Mouse (Mus musculus) midbrain, postnatal 0 days (tissue): ENCODE data around the gene Dxo. TPM values are rescaled to one million over a fixed set of nuclear protein-coding genes. Genes with fewer than 3 reads are reported as not detected.

ENCODE experiments used
- ATAC-seq: fragments of 200-750 bp; cut with Nextera tagmentation; 2 replicates; pipeline ENCODE4 v1.8.0; 2017; ENCODE audit warnings: moderate number of reproducible peaks, mild to moderate bottlenecking, moderate TSS enrichment, moderate library complexity; ENCODE audit not compliant: low FRiP score
- DNase-seq: peaks from one replicate; pipeline ENCODE4 v3.0.0-alpha.2; 2015; ENCODE audit warnings: low spot score
- H3K27ac ChIP-seq: fragments of 300-500 bp; sonication (generic); 2 replicates; pipeline ENCODE4 v1.5.1; 2014; ENCODE audit warnings: low read depth, mild to moderate bottlenecking, low read length, mixed read lengths
- H3K27me3 ChIP-seq: fragments of 300-500 bp; sonication (generic); 2 replicates; pipeline ENCODE4 v1.6.1; 2014; ENCODE audit warnings: low read length, control low read depth, mixed read lengths; ENCODE audit not compliant: insufficient read depth
- H3K36me3 ChIP-seq: fragments of 300-500 bp; sonication (generic); 2 replicates; pipeline ENCODE4 v1.6.1; 2014; ENCODE audit warnings: low read length, control low read depth, mixed read lengths; ENCODE audit not compliant: insufficient read depth
- H3K4me1 ChIP-seq: fragments of 300-500 bp; sonication (generic); 2 replicates; pipeline ENCODE4 v1.6.1; 2014; ENCODE audit warnings: mild to moderate bottlenecking, control low read depth, antibody characterized with exemption, low read length, mixed read lengths; ENCODE audit not compliant: insufficient read depth
- H3K4me2 ChIP-seq: fragments of 300-500 bp; sonication (generic); 2 replicates; pipeline ENCODE4 v1.6.1; 2014; ENCODE audit warnings: low read depth, mild to moderate bottlenecking, low read length, mixed read lengths; ENCODE audit not compliant: poor library complexity, severe bottlenecking
- H3K4me3 ChIP-seq: fragments of 300-500 bp; sonication (generic); 2 replicates; pipeline ENCODE4 v1.5.1; 2014; ENCODE audit warnings: low read depth, mild to moderate bottlenecking, low read length, moderate library complexity
- H3K9ac ChIP-seq: fragments of 300-500 bp; sonication (generic); replicated peaks from 2 replicates; pipeline ENCODE4 v1.6.1; 2014; ENCODE audit warnings: mild to moderate bottlenecking, low read length, moderate library complexity, mixed read lengths; ENCODE audit not compliant: poor library complexity, severe bottlenecking
- H3K9me3 ChIP-seq: fragments of 300-500 bp; sonication (generic); 2 replicates; pipeline ENCODE4 v1.6.1; 2016; ENCODE audit warnings: low read length, control low read depth
- CTCF ChIP-seq: IDR thresholded peaks from 2 replicates; pipeline ENCODE4 v1.5.1; 2016; ENCODE audit warnings: antibody characterized with exemption, mild to moderate bottlenecking
- WGBS: fragments of 180-500 bp; shearing (Covaris S2); extraction: QIAGEN DNeasy Blood & Tissue Kit; methylation state at CpG from one replicate; pipeline ENCODE4 v1.1.7; 2014; 5-methylcytosine and 5-hydroxymethylcytosine counted together
- microRNA-seq: library from miRNA; unstranded; fragments of <30 nt; microRNA quantifications from one replicate; pipeline ENCODE4, GENCODE M21; 2016; ENCODE audit warnings: borderline number of aligned reads
- polyA plus RNA-seq: library from polyadenylated mRNA; unstranded; fragments of >200 nt; fragmentation: Nextera tagmentation; extraction: Ambion mirVana; gene quantifications from 2 replicates; pipeline ENCODE4 v1.2.1, GENCODE M21; 2015
- total RNA-seq: library from RNA; depleted of rRNA; stranded (reverse); fragments of >200 nt; gene quantifications from 2 replicates; pipeline ENCODE4 v1.2.3, GENCODE M21; 2014; rRNA removed

Dxo gene
- total and polyA plus RNA-seq, 2 experiments from 2014 or later: 40.7 to 56.4 TPM

DNA sequence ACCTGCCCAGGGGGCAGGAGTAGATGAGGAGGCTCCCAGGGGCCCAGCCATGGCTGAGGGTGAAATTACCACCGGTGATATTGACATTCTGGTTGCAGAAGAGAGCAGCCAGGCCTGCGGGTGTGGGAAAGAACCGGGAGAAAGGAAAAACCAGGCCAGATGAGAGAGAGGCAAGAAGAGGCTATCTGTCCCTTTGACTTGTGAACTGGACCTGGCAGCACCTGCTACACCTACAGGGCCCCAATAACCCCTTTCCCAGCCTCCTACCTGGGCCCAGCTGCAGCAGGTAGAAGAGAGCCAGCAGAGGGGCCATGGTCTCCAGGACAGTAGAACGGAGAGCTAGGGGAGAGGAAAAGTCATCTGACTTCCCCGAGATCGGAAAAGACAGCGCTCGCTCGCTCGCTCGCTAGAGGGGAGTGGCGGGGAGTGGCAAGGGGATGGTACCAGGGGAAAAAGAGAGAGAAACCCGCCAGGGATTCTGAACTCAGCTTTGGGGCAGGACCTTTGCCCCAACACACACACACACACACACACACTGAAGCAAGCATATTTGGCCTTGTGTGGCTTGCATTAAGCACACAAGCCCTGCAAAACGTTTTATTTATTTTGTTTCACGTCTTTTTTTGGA, 45.0 kb downstream of the Dxo start, which contains the start of gene Gm20547:
Gm20547 (minus strand) TSS at position 360 of the 628 bp plus-strand sequence.
- TF ChIP-seq CTCF: no peak
- DNase-seq (no peak), ATAC-seq (no peak)
- peak within 1 kb of the TSS; percentile 9; the same call in 1 of the 2 replicates for H3K4me2 ChIP-seq
- H3K36me3 ChIP-seq: no peaks in the 10 kb centered on the region
- H3K4me1 ChIP-seq: no peaks in the 10 kb centered on the region
- H3K27ac ChIP-seq: no peak within 1 kb of the TSS
- H3K9ac ChIP-seq: no peak within 1 kb of the TSS
- WGBS: 7% methylated on average over 15 of the region's 15 CpGs
- H3K4me3 ChIP-seq: no peak within 1 kb of the TSS
- H3K27me3 ChIP-seq: 0 out of 2 replicates have a peak, but pooled peaks cover 6% of the 10 kb centered on the region
- H3K9me3 ChIP-seq: no peaks in the 10 kb centered on the region

DNA sequence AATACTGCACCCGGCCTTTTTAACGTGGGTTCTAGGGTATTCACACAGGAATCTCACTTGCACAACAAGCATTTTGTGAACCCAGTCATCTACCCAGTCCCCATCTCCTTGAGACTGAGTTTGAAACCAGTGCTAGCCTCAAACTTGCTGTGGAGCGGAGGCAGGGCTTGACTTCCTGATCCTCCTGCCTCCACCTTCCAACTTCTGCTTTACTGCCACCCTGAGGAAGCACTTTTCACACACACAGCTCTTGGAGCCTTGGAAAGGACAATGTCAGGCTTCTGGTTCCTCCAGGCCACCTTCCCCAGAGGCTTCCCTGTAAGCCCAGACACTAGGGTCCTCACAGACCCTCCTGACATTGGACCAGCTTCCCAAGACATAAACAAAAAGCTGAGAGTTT, 46.5 kb downstream of the Dxo start:
- ATAC-seq (no peak), DNase-seq (no peak)
- WGBS: 65% methylated on average over 3 of the region's 3 CpGs
- TF ChIP-seq CTCF: no peak
- Histone ChIP-seq H3K4me2 (no peak overlapping the region), H3K4me3 (no peak overlapping the region), H3K9me3 (no peaks in the 10 kb centered on the region), H3K27ac (no peak overlapping the region), H3K9ac (no peak overlapping the region), H3K27me3 (0 out of 2 replicates have a peak, but pooled peaks cover 6% of the 10 kb centered on the region), H3K4me1 (no peaks in the 10 kb centered on the region), H3K36me3 (no peaks in the 10 kb centered on the region)

DNA sequence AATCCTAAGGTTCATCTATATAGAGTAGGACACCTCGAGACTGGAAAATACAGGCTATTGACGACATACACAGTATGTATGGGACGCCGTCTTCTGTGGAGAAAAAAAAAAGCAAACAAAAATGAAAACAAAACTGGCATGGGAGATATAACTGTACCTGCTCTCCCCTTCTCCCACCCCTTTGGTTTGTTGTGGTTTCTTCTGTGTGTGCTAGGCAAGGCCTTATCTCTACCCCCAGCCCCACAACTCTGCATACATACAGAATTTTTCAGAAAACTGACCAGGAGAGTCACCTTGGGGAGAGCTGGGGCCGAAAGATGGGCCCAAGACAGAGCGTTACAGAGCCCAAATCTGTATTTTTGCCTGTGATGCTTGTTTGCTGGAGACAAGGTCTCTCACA, 47.9 kb downstream of the Dxo start:
- Histone ChIP-seq H3K4me3 (no peak overlapping the region), H3K27ac (no peak overlapping the region), H3K9ac (no peak overlapping the region), H3K36me3 (no peaks in the 10 kb centered on the region), H3K27me3 (0 out of 2 replicates have a peak, but pooled peaks cover 6% of the 10 kb centered on the region), H3K4me1 (no peaks in the 10 kb centered on the region), H3K9me3 (no peaks in the 10 kb centered on the region), H3K4me2 (no peak overlapping the region)
- 87% methylated on average over 6 of the region's 6 CpGs for WGBS
- no peak for DNase-seq
- TF ChIP-seq CTCF: no peak
- no peak for ATAC-seq

DNA sequence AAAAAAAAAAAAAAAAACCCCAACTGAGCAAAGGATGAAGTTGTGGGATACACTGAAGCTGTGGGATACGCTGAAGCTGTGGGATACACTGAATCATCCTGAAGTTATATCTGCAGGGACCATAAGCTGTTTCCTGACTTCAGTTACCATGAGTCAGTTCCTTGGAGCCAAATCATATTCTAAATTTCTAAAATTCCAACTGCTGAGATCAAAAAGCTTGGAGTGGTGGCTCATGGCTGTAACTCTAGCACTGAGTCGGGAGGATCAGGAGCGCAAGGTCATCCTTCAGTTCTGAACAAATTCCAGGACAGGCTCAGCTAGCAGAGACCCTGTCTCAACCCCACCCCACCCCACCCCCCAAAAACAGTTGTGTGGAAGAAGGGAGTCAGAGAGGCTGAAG, 48.8 kb downstream of the Dxo start:
- Histone ChIP-seq H3K36me3 (no peaks in the 10 kb centered on the region), H3K4me3 (no peak overlapping the region), H3K9me3 (no peaks in the 10 kb centered on the region), H3K4me2 (no peak overlapping the region), H3K4me1 (no peaks in the 10 kb centered on the region), H3K9ac (no peak overlapping the region), H3K27ac (no peak overlapping the region), H3K27me3 (0 out of 2 replicates have a peak, but pooled peaks cover 6% of the 10 kb centered on the region)
- TF ChIP-seq CTCF: no peak
- DNase-seq (no peak), ATAC-seq (no peak)
- 85% methylated on average over 3 of the region's 3 CpGs for WGBS

DNA sequence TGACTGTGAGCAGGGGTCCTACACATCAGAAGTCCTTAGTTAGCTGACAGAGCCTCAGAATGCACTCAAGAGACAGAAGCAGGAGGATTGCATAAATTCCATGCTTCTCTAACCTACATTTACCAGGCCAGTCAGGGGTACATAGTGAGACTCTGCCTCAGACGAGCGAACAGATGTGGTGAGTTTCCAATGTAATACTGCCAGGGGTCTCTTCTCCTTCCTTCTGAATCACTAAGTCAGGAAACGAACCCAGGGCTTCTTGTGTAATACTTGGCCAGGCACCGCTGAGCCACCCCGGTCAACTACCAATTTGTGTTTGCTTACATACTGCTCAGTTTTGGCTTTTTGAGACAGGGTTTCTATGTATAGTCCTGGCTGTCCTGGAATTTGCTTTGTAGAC, 51.1 kb downstream of the Dxo start:
- DNase-seq: no peak
- TF ChIP-seq CTCF: no peak
- H3K4me3 ChIP-seq: no peak overlapping the region
- no peaks in the 10 kb centered on the region for H3K9me3 ChIP-seq
- H3K9ac ChIP-seq: no peak overlapping the region
- ATAC-seq: no peak
- no peaks in the 10 kb centered on the region for H3K27me3 ChIP-seq
- no peak overlapping the region for H3K27ac ChIP-seq
- no peaks in the 10 kb centered on the region for H3K36me3 ChIP-seq
- no peaks in the 10 kb centered on the region for H3K4me1 ChIP-seq
- WGBS: 90% methylated on average over 5 of the region's 5 CpGs
- H3K4me2 ChIP-seq: no peak overlapping the region

Small RNAs within 50 kb of the gene (microRNA-seq; reads per million reads assigned to microRNA genes)
- gene Mir6970 (not detected), gene Mir6971 (2.3 reads per million), gene Mir6972 (not detected)

Other genes with a start within 250 kb of the Dxo start
Only the 30 nearest of the 39 such genes appear.
- gene Egfl8, start 221.0 kb upstream of the Dxo start, total RNA-seq: 3.2 and 6.0 TPM in 2 replicates
- gene Egfl8, start 221.0 kb upstream of the Dxo start, polyA plus RNA-seq: 4.9 and 5.0 TPM in 2 replicates
- gene Ppt2, start 208.5 kb upstream of the Dxo start, total RNA-seq: 21.1 and 31.0 TPM in 2 replicates
- 18.0 and 20.8 TPM in 2 replicates for gene Ppt2, start 208.5 kb upstream of the Dxo start, polyA plus RNA-seq
- 9.1 and 15.1 TPM in 2 replicates for gene Prrt1, start 207.5 kb upstream of the Dxo start, total RNA-seq
- gene Prrt1, start 207.5 kb upstream of the Dxo start, polyA plus RNA-seq: 13.3 and 14.0 TPM in 2 replicates
- gene Fkbpl, start 192.3 kb upstream of the Dxo start, total RNA-seq: 6.2 and 7.2 TPM in 2 replicates
- 10.7 and 12.9 TPM in 2 replicates for gene Fkbpl, start 192.3 kb upstream of the Dxo start, polyA plus RNA-seq
- gene Atf6b, start 189.9 kb upstream of the Dxo start, total RNA-seq: 47.9 and 57.4 TPM in 2 replicates
- 83.0 and 86.0 TPM in 2 replicates for gene Atf6b, start 189.9 kb upstream of the Dxo start, polyA plus RNA-seq
- gene Tnxb, start 166.5 kb upstream of the Dxo start, total RNA-seq: 3.5 and 4.2 TPM in 2 replicates
- 0.26 and 0.30 TPM in 2 replicates for gene Tnxb, start 166.5 kb upstream of the Dxo start, polyA plus RNA-seq
- 1.2 and 1.5 TPM in 2 replicates for gene C4b, start 93.1 kb upstream of the Dxo start, total RNA-seq
- 0.67 and 0.76 TPM in 2 replicates for gene C4b, start 93.1 kb upstream of the Dxo start, polyA plus RNA-seq
- not detected in 2 replicates for gene Cyp21a1, start 32.5 kb upstream of the Dxo start, total RNA-seq
- not detected in 2 replicates for gene Cyp21a1, start 32.5 kb upstream of the Dxo start, polyA plus RNA-seq
- 25.8 and 30.4 TPM in 2 replicates for gene Stk19, start 74 bp upstream of the Dxo start, total RNA-seq
- 48.6 and 50.3 TPM in 2 replicates for gene Stk19, start 74 bp upstream of the Dxo start, polyA plus RNA-seq
- gene Skiv2l, start 13.2 kb downstream of the Dxo start, total RNA-seq: 81.5 and 98.8 TPM in 2 replicates
- 45.1 and 50.2 TPM in 2 replicates for gene Skiv2l, start 13.2 kb downstream of the Dxo start, polyA plus RNA-seq
- 33.1 and 35.1 TPM in 2 replicates for gene Nelfe, start 13.4 kb downstream of the Dxo start, total RNA-seq
- gene Nelfe, start 13.4 kb downstream of the Dxo start, polyA plus RNA-seq: 57.7 and 60.2 TPM in 2 replicates
- gene Cfb, start 25.5 kb downstream of the Dxo start, total RNA-seq: 0.09 TPM in 1 of 2 replicates, not detected in the other
- 1.0 and 1.9 TPM in 2 replicates for gene Cfb, start 25.5 kb downstream of the Dxo start, polyA plus RNA-seq
- 36.9 and 39.1 TPM in 2 replicates for gene Zbtb12, start 42.5 kb downstream of the Dxo start, total RNA-seq
- 7.0 and 8.1 TPM in 2 replicates for gene Zbtb12, start 42.5 kb downstream of the Dxo start, polyA plus RNA-seq
- gene Gm20547, start 45.0 kb downstream of the Dxo start, total RNA-seq: not detected in 2 replicates
- gene Gm20547, start 45.0 kb downstream of the Dxo start, polyA plus RNA-seq: 0.10 and 0.25 TPM in 2 replicates
- gene C2, start 61.2 kb downstream of the Dxo start, total RNA-seq: 2.9 and 3.1 TPM in 2 replicates
- gene C2, start 61.2 kb downstream of the Dxo start, polyA plus RNA-seq: 6.0 and 7.0 TPM in 2 replicates
- 312 and 375 TPM in 2 replicates for gene Ehmt2, start 61.5 kb downstream of the Dxo start, total RNA-seq
- 58.8 and 69.0 TPM in 2 replicates for gene Ehmt2, start 61.5 kb downstream of the Dxo start, polyA plus RNA-seq
- 0.49 TPM in 1 of 2 replicates, not detected in the other for gene Slc44a4, start 77.4 kb downstream of the Dxo start, total RNA-seq
- gene Slc44a4, start 77.4 kb downstream of the Dxo start, polyA plus RNA-seq: 0.11 TPM in 1 of 2 replicates, not detected in the other
- gene Neu1, start 94.2 kb downstream of the Dxo start, total RNA-seq: 43.3 and 96.3 TPM in 2 replicates
- gene Neu1, start 94.2 kb downstream of the Dxo start, polyA plus RNA-seq: 42.7 and 47.3 TPM in 2 replicates
- 16.8 and 18.2 TPM in 2 replicates for gene Hspa1b, start 122.2 kb downstream of the Dxo start, total RNA-seq
- 0.47 and 0.79 TPM in 2 replicates for gene Hspa1b, start 122.2 kb downstream of the Dxo start, polyA plus RNA-seq
- gene Gm20481, start 132.9 kb downstream of the Dxo start, total RNA-seq: not detected in 2 replicates
- not detected in 2 replicates for gene Gm20481, start 132.9 kb downstream of the Dxo start, polyA plus RNA-seq
- gene Hspa1a, start 135.1 kb downstream of the Dxo start, total RNA-seq: 34.9 TPM in 2 replicates
- 18.2 and 19.8 TPM in 2 replicates for gene Hspa1a, start 135.1 kb downstream of the Dxo start, polyA plus RNA-seq
- gene Hspa1l, start 135.7 kb downstream of the Dxo start, total RNA-seq: 1.4 and 1.6 TPM in 2 replicates
- gene Hspa1l, start 135.7 kb downstream of the Dxo start, polyA plus RNA-seq: 0.73 and 0.81 TPM in 2 replicates
- gene Lsm2, start 144.8 kb downstream of the Dxo start, total RNA-seq: 17.6 and 35.3 TPM in 2 replicates
- 93.0 and 94.9 TPM in 2 replicates for gene Lsm2, start 144.8 kb downstream of the Dxo start, polyA plus RNA-seq
- gene Vars, start 164.0 kb downstream of the Dxo start, total RNA-seq: 89.0 and 97.8 TPM in 2 replicates
- gene Vars, start 164.0 kb downstream of the Dxo start, polyA plus RNA-seq: 39.7 and 40.9 TPM in 2 replicates
- 0.19 and 0.44 TPM in 2 replicates for gene Vwa7, start 179.6 kb downstream of the Dxo start, total RNA-seq
- gene Vwa7, start 179.6 kb downstream of the Dxo start, polyA plus RNA-seq: 0.06 and 0.14 TPM in 2 replicates
- gene Sapcd1, start 191.0 kb downstream of the Dxo start, total RNA-seq: 0.38 TPM in 1 of 2 replicates, not detected in the other
- gene Sapcd1, start 191.0 kb downstream of the Dxo start, polyA plus RNA-seq: 1.5 and 1.6 TPM in 2 replicates
- 1.7 and 3.8 TPM in 2 replicates for gene Msh5, start 209.7 kb downstream of the Dxo start, total RNA-seq
- 1.3 and 1.4 TPM in 2 replicates for gene Msh5, start 209.7 kb downstream of the Dxo start, polyA plus RNA-seq
- gene Clic1, start 212.9 kb downstream of the Dxo start, total RNA-seq: 28.0 and 33.4 TPM in 2 replicates
- 40.0 and 41.9 TPM in 2 replicates for gene Clic1, start 212.9 kb downstream of the Dxo start, polyA plus RNA-seq
- 159 and 204 TPM in 2 replicates for gene Ddah2, start 222.0 kb downstream of the Dxo start, total RNA-seq
- 210 and 213 TPM in 2 replicates for gene Ddah2, start 222.0 kb downstream of the Dxo start, polyA plus RNA-seq
- 2.4 TPM in 1 of 2 replicates, not detected in the other for gene Ly6g6c, start 228.4 kb downstream of the Dxo start, total RNA-seq
- not detected in 2 replicates for gene Ly6g6c, start 228.4 kb downstream of the Dxo start, polyA plus RNA-seq